Mouse (Mus musculus) frontal cortex, postnatal 36 days (tissue): ENCODE results near the gene Srpk2.
"Not testable (repeated sequence)": the region's sequence is repeated elsewhere in the genome, so short reads cannot be mapped to it uniquely, and the experiment has no call there.

Source experiments
- DNase-seq, 2 experiments: peaks; one replicate each; pipeline ENCODE4 v3.0.0; 2022; ENCODE audit warnings: low spot score in 2 of 2

Gene Srpk2

DNA sequence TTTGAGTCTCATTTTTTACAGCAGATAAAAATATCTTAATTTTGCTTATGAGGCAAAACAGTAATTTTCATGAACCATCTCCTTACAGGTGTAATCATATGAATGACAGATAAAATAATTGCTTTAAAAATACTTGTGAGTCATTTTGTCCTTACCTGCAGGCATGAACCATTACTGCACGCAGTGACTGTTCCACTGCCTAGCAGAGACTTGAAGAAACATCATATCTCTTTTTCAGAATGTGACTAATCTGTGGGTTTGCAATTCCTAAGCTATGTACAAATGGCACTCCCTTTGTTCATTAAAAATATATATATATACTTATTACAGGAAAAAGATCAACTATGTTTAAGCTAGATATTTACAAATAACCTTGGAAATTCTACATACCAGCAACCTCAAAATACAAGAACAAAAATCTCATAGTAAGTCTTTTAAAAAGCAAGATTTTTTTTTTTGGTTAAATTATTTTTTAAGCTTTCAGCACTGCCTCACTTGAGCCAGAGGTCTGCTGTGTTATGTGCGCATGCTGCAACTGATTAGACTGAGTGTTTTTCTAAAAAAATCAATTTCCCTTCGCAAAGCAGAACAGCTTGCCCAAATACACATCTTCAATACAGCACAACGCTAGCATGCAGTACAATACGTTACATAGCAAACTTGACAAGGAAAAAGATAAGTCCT is 68.7 kb downstream of the Srpk2 start:
- DNase-seq, result no peak

DNA sequence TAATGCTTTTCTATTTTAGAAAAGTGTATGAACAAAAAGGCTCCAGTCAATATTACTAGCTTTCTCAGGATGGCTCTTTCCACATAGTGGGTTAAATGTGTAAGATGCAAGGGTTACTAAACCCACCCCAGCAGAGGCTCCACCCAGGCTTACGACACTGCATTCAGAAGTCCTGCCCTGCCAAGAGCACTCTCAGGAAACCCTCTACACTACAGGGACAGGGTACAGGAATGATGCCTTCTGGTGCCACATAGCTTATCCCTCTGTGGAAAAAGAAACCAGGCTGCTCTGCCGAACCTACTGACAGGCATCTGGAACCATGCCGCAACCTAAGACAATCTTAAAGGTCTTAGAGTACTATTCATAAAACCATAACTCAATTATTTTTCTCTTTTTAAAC is 71.6 kb downstream of the Srpk2 start:
- DNase-seq, result no peak

DNA sequence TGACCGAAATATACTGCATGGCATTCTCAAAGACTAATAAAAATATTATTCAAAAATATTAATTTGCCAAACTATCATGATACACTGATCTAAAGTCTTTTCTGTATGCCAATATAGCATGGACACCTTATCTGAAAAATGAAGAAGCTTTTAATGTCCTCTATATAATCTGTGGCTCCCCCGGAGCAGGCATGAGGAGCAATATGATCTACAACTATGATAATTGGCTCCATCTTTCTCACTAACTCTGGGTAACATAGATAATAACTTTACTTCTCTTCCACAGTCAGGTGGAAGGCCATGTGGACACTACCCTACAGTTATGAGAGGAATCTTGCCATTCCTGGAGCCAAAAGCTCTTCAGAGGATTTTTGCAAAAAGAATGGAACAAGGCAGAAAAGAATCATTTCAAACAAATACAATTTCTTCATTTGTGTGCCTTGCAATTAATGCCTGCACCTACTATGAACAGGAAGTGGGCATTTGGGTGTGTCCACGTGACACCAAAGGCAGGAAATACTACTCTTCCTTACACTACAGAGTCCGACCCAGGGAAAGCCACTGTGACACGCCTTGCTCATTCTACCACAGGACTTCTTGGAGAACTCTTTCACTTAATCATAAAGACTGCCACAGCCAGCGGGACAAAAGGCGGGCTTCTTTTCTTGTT is 80.2 kb downstream of the Srpk2 start:
- DNase-seq, result no peak

DNA sequence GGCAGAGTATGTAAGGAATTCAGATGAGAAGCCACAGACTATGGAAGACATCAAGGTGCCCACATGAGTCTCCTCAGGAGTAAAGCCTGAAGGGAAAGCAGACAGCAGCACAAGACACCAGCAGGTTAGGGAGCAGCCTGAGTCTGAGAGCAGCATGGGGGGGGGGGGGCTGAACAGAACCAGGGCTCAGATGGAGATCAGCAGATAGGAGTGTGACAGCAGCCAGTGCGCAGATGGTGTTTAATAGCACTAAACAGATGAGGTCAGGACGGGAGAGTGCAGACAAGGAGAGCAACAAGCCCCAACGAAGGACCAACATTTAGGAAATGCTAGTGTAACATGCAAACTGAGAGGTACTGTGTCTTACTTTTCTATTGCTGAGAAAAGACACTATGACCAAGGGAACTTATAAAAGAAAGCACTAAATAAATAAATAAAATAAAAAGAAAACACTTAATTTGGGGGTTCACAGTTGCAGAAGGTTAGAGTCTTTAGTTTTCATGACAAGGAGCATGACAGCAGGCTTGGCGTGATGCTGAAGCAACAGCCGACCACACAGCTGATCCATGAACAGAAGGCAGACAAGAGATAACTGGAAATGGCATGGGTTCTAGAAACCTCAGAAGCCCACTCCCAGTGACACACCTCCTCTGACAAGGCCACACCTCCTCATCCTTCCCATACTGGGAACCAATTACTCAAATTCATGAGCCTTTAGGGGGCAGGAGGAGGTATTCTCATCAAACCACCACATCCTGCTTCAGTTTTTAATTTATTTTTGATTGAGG is 84.5 kb downstream of the Srpk2 start:
- no peak for DNase-seq

DNA sequence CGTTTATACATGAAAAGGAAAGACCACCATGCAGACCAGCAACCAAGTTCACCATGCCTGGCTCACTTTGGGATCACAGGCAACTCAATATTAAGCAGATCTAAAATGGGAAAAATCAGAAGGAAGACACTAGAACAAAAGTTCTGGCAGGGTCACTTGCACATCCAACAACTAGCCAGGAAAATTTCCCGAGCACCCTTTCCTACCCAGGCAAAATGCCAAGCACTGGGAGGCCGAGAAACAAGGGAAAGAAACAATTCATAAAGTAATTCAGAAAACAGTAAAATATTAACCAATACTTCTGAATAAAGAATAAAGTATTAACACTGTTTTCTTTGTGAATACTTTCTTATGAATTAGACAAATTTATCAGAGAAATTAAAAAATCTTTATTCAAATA is 85.2 kb downstream of the Srpk2 start:
- DNase-seq, result no peak

DNA sequence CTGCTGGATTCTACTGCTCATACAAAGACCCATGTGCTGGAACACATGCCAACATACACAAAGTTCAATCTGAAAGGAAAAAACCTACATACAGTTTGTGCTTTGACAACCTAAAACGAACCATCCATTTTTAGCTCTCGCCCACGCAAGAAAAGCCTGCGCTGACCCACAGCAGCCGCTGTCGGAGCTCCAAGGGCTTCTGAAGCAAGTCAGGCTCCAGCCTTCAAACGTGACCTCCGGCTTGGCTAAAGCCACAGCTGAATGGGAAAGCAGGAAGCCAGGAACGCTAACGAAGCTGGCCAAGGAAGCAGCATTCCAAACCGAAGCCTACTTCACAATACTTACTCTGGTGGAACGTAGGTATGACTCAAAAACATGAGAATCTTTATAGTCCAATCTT is 85.9 kb downstream of the Srpk2 start:
- DNase-seq, result peak; percentile 35 to 57

DNA sequence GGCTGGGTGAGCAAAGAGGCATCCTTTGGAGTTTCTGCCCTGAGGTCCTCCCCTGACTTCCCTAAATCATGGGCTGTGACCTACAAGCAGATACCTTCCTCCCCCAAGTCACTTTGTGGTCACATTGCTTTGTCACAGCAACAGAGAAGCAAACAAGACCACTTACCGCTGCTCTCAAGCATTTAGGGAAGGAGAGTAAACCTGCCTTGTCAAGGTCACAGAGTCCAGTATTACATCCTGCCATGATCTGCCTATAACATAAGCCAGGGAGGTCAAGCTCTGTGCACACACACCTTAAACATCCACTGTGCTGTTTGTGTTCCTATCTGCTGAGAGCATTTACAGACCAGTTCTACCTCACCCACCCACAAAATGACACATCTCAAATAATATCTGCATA is 86.4 kb downstream of the Srpk2 start:
- DNase-seq, result no peak

DNA sequence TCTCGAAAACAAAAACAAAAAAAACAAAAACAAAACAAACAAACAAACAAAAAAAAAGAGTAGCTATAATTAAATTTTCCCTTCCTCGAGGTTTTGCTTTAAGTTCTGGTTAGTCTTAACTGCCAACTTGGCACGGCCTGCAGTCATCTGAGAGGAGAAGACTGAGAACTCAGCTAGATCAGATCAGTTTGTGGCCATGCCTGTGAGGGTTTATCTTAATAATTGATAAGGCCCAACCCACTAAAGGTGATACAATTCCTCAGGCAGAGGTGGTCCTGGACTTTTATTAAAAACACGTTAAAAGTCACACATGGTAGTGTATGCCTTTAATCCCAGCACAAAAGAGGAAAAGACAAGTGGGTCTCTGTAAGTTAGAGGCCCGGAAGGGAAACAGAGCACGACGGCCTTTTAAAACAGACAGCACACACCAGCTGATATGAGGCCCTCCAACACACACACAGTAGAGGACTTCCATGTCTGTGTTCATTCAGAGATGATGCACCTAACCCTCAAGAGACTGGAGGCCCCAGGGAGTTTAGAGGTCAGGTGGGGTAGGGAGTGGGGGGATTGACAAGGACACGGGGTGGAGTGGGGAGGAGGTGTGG is 87.1 kb downstream of the Srpk2 start:
- no peak for DNase-seq

DNA sequence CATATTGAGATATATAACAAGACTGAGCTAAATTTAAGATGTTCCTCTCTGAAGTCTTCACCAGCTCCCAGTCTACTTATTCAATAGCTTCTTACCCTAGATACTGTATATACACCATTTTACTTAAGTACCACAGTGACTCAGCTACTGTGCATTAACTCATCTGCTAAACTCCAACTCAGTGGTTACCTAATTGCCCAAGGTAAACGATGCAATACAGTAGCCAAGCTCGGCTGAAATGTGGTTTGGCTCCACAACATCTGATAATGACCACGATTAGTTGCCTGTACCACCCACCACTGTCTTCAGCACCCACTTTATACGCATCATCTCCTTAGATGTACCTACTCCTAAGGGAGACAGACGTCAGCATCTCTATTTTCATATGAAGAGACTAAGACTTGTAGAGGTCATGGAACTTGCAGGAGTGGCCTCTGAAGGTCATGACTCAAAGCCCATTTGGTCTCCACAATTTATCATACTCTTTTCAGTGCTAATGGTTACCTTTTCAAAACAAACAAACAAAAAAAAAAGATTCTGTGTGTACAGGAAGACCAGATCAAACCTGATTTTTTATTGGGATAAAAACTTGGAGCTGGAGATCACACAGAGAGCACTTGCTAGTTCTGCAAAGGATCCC is 88.0 kb downstream of the Srpk2 start:
- no peak for DNase-seq

DNA sequence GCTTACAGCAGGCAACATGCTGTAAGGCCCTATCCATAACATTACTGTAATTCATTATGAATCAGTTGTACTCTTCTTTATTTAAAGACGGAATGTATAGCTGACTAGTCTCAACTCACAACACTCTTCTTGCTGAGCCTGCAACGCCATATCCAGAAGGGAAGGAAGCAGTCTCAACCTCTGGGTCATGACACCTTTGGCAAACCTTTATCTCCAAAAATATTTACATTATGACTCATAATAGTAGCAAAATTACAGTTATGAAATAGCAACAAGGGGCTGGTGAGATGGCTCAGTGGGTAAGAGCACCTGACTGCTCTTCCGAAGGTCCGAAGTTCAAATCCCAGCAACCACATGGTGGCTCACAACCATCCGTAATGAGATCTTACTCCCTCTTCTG is 94.1 kb downstream of the Srpk2 start:
- DNase-seq, result not testable (repeated sequence)

DNA sequence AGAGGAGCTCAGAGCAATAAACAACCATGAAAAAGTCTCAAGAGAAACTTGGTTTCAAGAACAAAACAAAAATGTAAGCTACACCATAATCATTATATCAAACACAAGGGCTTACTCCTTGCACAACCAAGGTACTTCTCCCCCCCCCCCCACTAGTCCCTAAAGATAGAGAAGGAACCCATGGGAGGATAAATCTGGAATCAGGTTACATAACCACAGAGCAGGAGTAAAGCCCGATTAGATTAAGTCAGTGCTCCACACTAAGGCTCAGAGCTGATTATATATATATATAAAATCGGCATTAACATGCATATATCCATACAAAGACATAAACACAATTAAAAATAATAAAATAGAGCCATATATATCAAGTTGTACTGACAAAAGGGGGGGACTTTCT is 96.8 kb downstream of the Srpk2 start:
- DNase-seq, result no peak

DNA sequence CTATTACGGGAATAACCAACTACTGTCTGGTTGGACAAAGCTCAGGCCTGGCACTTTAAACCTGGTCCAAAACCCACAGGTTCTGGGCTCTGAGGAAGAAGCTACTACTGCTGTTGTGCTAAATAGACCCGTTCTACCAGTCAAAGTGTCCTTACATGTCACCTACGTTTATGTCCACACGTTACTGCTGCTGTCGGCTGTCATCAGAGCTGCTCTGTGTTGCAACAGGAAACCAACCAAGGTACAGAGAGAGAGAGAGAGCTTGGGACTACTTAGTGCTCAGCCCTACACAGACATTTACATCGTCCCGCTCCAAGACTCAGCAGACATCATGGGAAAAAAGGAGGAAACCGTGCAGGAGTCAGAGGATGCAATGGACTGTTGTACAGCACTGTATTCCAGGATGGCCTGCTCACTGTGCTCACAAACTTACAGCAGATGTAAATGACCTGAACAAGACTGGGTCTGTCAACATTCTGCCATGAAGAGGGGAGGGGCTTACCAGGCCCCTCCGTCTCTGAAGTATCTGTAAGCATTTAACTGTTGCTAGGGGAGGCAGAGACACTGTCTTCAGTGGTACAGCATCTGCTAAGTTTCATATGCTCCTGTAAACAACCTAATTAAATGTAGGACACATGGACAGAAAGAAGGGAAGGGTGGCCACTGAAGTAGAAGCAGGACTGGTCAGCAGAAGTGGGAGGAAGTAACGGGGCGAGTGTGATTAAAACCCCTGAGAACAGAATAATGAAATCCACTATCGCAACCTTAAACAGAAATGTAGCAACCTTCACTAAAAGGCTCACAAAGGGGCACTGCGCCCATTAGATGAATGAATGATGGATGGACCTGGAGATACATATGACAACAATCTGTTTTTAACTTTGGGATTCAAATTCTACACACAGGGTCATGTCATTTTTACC is 97.6 kb downstream of the Srpk2 start:
- DNase-seq, result no peak

DNA sequence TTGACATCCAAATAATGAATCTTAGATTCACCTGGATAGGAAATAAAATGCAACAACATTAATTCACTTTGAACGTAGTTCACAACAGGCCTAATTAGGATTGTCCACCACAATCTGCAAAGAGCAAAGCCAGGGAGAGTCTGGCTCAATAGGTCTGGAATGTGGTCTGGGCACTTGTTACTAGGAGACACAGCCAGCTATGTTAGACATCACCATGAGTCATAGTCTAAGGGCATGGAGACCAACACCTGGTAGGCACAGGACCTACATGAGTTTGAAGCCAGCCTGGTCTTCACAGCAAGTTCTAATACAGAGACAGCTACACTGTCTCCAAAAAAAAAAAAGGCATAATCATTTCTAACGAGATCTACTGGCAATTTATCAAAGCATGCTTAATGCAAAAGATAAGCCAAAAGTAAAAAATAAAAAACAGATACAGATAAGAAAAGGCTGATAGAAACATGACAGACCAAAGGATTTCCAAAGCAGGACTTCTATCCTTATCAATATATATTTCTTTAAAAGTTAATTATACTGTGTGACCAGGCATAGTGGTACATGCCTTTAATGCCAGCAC is 102.8 kb downstream of the Srpk2 start:
- DNase-seq, result no peak

DNA sequence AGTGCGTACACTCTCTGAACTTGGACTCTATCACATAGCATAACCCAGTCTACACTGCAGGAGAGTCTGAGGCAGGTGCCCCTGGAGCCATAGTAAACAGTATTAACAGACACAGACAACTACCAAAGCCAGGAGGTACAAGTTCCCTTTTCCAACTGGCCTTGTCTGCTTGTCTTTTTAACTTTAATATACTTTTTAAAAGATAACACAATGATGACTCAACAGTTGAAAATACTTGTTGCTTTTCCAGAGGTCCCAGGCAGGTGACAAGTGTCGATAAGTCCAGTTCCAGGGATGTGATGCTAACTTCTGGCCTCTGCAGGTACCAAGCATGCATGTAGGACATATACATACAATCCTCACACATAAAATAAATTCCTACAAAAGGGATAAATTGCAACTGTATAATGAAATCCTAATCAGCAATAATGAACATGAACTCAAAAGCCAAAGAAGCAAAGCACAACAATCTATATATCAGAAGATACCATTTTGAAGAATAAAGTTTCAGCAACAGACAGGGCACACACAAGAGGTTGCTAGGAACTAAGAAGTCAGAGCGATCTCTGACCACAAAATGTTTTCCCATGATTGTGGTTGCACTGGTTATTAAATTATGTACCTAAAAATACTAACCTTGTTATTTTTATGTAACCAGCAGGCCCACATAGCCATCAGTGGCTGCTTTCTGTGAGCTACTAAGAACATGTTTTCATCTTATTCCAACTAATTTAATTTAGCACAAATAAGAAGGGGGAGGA is 105.1 kb downstream of the Srpk2 start:
- DNase-seq, result no peak

DNA sequence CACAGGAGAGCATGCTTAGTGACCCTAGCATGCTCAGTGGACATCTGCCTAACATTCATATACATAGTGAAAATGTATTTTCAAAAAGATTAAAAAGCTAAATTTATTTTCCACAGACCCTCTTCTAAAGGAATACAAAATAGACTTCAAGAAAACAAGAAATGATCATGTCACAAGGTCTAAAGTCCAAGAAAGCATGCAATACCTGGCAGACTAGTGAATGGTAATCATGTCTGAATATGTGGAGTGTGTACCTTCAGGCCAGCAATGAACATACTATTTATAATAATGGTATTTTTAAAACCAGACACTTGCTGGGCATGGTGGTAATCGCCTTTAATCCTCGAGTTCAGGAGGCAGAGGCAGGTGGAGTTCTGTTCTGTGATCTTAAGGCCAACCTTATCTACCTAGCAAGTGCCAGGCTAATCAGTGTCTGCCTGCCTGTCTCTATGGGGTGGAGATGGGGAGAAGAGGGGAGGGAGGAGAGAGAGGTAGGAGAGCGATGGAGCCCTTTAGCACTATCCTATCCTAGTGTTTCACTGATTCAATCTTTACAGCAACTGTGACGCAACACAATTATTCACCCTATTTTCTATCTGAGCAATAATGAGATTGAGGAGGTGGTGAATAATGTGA is 106.0 kb downstream of the Srpk2 start:
- DNase-seq, result no peak

DNA sequence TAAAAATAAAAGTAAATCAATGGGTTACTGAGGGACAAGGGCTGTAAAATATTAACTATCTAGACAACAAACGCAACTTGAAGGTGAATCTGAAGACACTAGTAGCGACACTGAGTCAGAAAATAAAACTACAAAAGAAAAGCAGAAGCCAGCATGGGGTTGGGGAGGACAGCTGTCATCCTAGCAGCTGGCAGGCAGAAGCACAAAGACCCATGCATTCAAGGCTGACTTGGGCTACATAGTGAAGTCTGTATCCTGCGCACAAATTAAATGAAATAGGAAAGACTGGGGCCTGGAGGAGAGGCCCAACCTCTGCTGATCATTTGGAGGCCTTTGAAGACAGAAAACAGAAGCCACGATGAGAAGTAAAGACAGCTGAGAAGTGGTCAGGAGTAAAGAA is 106.6 kb downstream of the Srpk2 start:
- no peak for DNase-seq

DNA sequence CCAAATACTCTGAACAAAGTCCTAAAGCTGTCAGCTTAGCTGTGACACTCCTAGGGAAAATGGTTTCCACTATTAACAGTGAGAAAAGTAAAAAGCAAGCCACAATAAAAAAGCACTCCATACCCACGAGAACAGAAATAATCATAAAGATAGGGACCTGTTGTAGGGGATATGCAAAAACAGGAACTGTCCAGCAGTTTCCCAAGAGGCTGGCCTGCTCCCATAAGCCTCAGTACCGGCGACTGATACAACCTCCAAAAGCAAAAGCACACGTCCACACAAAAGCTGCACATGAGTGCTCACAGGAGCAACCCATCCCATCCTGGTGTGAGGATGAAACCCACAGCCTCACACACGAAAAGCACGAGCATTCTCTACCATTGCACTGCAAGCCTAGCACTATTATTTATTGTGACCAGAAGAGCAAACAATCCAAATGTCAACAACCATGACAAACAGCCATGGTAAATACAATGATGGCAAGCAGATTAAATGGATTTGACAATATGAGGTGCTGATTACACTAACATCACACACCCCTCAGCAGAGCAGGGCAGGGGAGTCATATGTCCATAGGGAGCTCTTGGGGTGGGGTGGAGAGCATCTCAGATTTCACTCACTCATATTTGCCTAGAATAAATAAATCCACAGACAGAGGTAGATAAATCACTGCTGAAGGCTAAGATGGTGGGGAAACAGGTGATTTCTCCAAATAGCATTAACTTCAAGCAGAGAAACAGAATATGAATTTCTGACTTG is 107.9 kb downstream of the Srpk2 start:
- no peak for DNase-seq

DNA sequence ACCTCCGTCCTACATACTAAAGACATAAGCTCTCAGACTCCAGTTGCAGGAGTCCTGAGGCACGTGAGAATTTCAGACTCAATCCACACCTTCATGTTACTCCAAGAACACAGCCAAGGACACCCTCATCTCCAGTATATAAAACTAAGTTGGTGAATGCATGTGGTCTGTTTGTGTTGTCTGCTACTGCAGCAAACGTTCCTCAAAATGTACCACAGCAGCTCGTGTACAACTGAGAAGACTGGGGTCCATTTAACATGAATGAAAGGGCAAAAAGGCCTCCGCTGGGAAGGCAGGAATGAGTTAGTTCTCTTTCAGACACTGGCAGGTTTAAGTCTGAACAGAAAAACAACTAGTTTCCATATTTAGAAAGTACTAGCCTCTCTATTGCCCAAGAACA is 110.5 kb downstream of the Srpk2 start:
- DNase-seq, result no peak

DNA sequence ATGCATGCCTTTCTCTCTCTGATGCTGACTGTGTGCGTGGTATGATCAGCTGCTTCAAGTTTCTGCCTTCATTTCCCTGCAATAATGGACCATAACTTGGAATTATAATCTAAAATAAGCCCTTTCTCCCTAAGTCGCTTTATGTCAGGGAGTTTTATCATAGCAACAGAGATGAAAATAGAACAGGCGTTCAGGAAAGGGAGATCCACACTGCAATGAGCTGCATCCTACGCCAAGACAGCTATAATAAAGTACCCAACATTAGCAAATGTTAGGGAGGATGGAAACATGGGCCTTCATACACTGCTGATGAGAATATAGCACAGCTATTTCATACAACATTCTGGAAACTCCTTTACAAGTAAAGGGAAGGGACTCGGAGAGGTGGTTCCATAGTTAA is 116.2 kb downstream of the Srpk2 start:
- DNase-seq, result peak in 1 of 2 experiments; percentile 44
